Mouse (Mus musculus) intestine, postnatal 0 days (tissue): Measurements from ENCODE around the gene Kdm4a. TPM values are rescaled to one million over a fixed set of nuclear protein-coding genes. Genes with fewer than 3 reads are reported as not detected.

Experiments
- ATAC-seq: fragments of 200-750 bp; cut with Nextera tagmentation; 2 replicates; pipeline ENCODE4 v1.8.0; 2017; ENCODE audit warnings: mild to moderate bottlenecking, moderate TSS enrichment, moderate library complexity
- H3K27ac ChIP-seq: fragments of 300-500 bp; sonication (generic); 2 replicates; pipeline ENCODE4 v1.5.1; 2014; ENCODE audit warnings: mild to moderate bottlenecking, low read depth, low read length, moderate library complexity
- H3K27me3 ChIP-seq: fragments of 300-500 bp; sonication (generic); replicated peaks from 2 replicates; pipeline ENCODE4 v1.6.1; 2014; ENCODE audit warnings: low read length, mixed read lengths; ENCODE audit not compliant: control insufficient read depth, insufficient read depth
- H3K36me3 ChIP-seq: fragments of 300-500 bp; sonication (generic); 2 replicates; pipeline ENCODE4 v1.6.1; 2014; ENCODE audit warnings: mild to moderate bottlenecking, moderate library complexity; ENCODE audit not compliant: control insufficient read depth, insufficient read depth
- H3K4me1 ChIP-seq: fragments of 300-500 bp; sonication (generic); replicated peaks from 2 replicates; pipeline ENCODE4 v1.6.1; 2014; ENCODE audit warnings: antibody characterized with exemption, low read length, mixed read lengths; ENCODE audit not compliant: control insufficient read depth, insufficient read depth
- H3K4me2 ChIP-seq: fragments of 300-500 bp; sonication (generic); replicated peaks from 2 replicates; pipeline ENCODE4 v1.6.1; 2014; ENCODE audit warnings: low read depth, mild to moderate bottlenecking, moderate library complexity
- H3K4me3 ChIP-seq: fragments of 300-500 bp; sonication (generic); 2 replicates; pipeline ENCODE4 v1.5.1; 2014; ENCODE audit warnings: low read depth, low read length
- H3K9ac ChIP-seq: fragments of 300-500 bp; sonication (generic); 2 replicates; pipeline ENCODE4 v1.6.1; 2014; ENCODE audit warnings: mild to moderate bottlenecking, low read depth, low read length
- H3K9me3 ChIP-seq: fragments of 300-500 bp; sonication (generic); 2 replicates; pipeline ENCODE4 v1.6.1; 2016; ENCODE audit warnings: mixed run types; ENCODE audit not compliant: control insufficient read depth
- CTCF ChIP-seq: sonication (generic); IDR thresholded peaks from 2 replicates; pipeline ENCODE4 v1.5.1; 2016; ENCODE audit warnings: low read depth, mild to moderate bottlenecking, control low read depth, antibody characterized with exemption, moderate library complexity
- WGBS: fragments of 180-500 bp; shearing (Covaris S2); extraction: QIAGEN DNeasy Blood & Tissue Kit; methylation state at CpG from one replicate; pipeline ENCODE4 v1.1.7; 2014; 5-methylcytosine and 5-hydroxymethylcytosine counted together
- polyA plus RNA-seq: library from polyadenylated mRNA; unstranded; fragments of >200 nt; fragmentation: Nextera tagmentation; extraction: Ambion mirVana; gene quantifications from 2 replicates; pipeline ENCODE4 v1.2.1, GENCODE M21; 2015

Kdm4a gene
- polyA plus RNA-seq, 1 experiment from 2014 or later = 11.6 TPM

- whole genome bisulfite sequencing = 82% methylated on average over 14 of the region's 14 CpGs
- Histone ChIP-seq H3K27me3 (no peaks in the 10 kb centered on the region), H3K36me3 (peaks cover 90% of the 10 kb centered on the region), H3K4me3 (no peak overlapping the region), H3K9me3 (no peaks in the 10 kb centered on the region), H3K9ac (no peak overlapping the region), H3K4me2 (no peak overlapping the region), H3K27ac (no peak overlapping the region), H3K4me1 (no peaks in the 10 kb centered on the region)
- no peak for TF ChIP-seq CTCF
- ATAC-seq = no peak
Observed at GRCm38 (mm10) chr4:118149956-118150680, 29.7 kb downstream of the Kdm4a start.

DNA sequence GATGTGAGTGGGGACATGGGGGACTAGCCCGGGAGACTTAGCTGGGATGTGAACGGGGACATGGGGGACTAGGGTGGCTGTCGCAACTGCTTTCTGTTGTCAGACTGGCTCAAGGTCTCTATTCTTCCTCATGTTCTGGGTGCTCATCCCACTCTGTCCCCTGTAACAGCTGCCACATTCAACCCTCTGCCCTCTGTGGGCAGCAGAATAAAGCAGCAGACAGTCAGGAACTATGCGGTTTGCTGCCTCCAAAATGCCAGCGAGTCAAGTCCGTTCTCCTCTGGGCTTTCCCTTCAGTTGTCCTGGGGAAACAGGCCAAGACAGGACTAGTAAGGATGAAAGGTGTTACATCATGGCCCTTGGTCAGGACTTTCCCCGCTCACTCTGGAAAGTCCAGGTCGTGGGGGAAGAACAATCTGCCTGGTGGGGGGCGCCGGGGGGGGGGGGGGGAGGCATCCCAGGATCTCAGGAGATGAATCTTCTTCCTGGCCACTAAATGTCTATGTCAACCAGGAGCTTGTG lies 30.7 kb downstream of the Kdm4a start:
- H3K27me3 ChIP-seq = no peaks in the 10 kb centered on the region
- H3K27ac ChIP-seq = no peak overlapping the region
- H3K36me3 ChIP-seq = peaks cover 90% of the 10 kb centered on the region
- no peak overlapping the region for H3K4me3 ChIP-seq
- no peaks in the 10 kb centered on the region for H3K4me1 ChIP-seq
- 82% methylated on average over 10 of the region's 10 CpGs for WGBS
- no peak overlapping the region for H3K9ac ChIP-seq
- H3K4me2 ChIP-seq = no peak overlapping the region
- no peak for TF ChIP-seq CTCF
- ATAC-seq = no peak
- H3K9me3 ChIP-seq = no peaks in the 10 kb centered on the region

DNA sequence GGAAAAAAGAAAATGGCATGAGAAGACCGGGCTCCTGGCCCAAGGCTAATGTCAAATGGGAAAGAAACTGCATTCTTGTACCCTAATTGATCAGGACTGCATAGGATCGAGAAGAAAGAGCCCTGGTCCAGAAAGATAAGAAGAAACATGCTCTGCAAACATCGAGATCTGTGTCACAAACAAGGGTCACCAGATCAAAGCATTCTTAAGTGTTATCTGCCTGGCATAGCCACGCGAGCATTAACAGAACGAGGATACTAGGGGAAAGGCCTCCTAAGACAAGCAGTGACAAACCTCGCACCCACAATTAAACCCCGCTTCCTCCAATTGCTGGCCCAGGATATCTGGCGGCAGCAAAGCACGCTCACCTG lies 31.5 kb downstream of the Kdm4a start:
- Histone ChIP-seq H3K9me3 (no peaks in the 10 kb centered on the region), H3K4me3 (no peak overlapping the region), H3K27me3 (no peaks in the 10 kb centered on the region), H3K27ac (no peak overlapping the region), H3K9ac (no peak overlapping the region), H3K4me2 (no peak overlapping the region), H3K36me3 (peaks cover 92% of the 10 kb centered on the region), H3K4me1 (no peaks in the 10 kb centered on the region)
- ATAC-seq = no peak
- TF ChIP-seq CTCF = no peak
- WGBS = 50% methylated on average over 10 of the region's 10 CpGs

DNA sequence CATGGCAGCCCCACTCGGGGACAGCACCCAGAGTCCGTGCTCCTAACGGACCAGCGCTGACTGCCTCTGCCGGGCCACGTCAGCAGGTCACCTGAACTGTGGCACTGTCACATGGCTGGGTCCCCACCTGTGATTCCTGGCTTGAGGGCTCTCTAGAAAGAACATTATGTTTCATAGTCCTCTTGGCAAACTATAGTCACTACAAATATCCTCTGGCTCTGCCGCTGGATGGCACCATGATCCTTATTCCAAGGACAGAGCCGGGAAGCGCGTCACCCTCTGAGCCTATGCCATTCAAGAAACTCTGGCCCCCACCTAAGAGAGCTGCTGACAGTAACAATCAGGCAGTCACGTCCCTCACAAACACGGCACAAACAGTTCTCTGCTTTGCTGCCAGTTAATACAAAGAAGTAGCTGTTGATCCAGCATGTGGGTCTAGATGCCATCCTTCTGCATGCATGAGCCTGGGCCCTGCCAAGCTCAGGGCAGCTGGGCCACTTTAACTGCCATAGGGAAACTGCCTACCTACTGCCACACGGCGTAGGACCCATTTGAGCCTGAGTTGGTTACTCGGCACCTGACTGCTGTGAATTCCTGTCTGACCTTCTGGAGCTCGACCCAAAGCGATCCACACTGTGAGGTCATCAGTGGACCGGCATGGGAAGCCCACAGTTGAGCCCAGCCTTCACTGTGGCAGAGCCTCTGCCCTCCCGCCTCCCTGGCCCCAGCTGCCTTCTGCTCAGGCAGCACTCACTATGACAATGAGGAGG lies 32.1 kb downstream of the Kdm4a start:
- no peak overlapping the region for H3K4me2 ChIP-seq
- no peaks in the 10 kb centered on the region for H3K9me3 ChIP-seq
- peaks cover 92% of the 10 kb centered on the region for H3K36me3 ChIP-seq
- no peaks in the 10 kb centered on the region for H3K27me3 ChIP-seq
- no peak overlapping the region for H3K27ac ChIP-seq
- WGBS = 92% methylated on average over 19 of the region's 19 CpGs
- no peak overlapping the region for H3K9ac ChIP-seq
- no peak overlapping the region for H3K4me3 ChIP-seq
- TF ChIP-seq CTCF = no peak
- H3K4me1 ChIP-seq = no peaks in the 10 kb centered on the region
- ATAC-seq = no peak

- ATAC-seq = no peak
- Histone ChIP-seq H3K27me3 (no peaks in the 10 kb centered on the region), H3K36me3 (peaks cover 92% of the 10 kb centered on the region), H3K9ac (no peak overlapping the region), H3K4me3 (no peak overlapping the region), H3K4me1 (no peaks in the 10 kb centered on the region), H3K27ac (no peak overlapping the region), H3K4me2 (no peak overlapping the region), H3K9me3 (no peaks in the 10 kb centered on the region)
- WGBS = 85% methylated on average over 10 of the region's 10 CpGs
- no peak for TF ChIP-seq CTCF
Observed at GRCm38 (mm10) chr4:118147090-118147489, 32.8 kb downstream of the Kdm4a start.

DNA sequence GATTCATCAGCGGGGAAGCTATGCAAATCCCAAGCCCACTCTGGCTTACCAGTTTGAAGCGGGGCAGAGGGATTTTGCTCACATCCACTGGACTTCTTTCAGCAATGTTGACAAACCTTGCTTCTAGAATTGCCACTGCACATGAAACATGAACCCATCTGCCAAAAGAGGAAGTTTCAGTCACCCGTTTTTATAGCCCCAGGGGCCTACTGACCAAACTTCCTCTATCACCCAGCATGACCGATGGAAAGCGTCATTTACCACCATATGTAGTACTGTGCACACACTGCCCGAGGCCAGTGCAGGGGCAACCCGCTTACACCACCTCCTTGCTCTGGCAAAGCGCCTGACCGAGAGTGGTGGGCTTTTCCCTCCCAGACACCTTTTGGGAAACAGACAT lies 35.5 kb downstream of the Kdm4a start:
- ATAC-seq = no peak
- TF ChIP-seq CTCF = no peak
- Histone ChIP-seq H3K4me2 (no peak overlapping the region), H3K4me3 (no peak overlapping the region), H3K36me3 (peaks cover 96% of the 10 kb centered on the region), H3K9me3 (no peaks in the 10 kb centered on the region), H3K27me3 (no peaks in the 10 kb centered on the region), H3K4me1 (no peaks in the 10 kb centered on the region), H3K9ac (no peak overlapping the region), H3K27ac (peak overlapping the region; percentile 35)
- WGBS = 72% methylated on average over 9 of the region's 9 CpGs
